Mouse (Mus musculus) naive thymus-derived CD4-positive, alpha-beta T cell, adult 2 months (primary cell): Measurements from ENCODE around the gene Meis3.
A peak's percentile ranks its signal among the peaks of the same experiment; 100 is the strongest.

Experiments used
- DNase-seq: peaks from one replicate; pipeline ENCODE4 v3.0.0-alpha.2; 2011; ENCODE audit warnings: low read depth

Meis3 gene

DNA sequence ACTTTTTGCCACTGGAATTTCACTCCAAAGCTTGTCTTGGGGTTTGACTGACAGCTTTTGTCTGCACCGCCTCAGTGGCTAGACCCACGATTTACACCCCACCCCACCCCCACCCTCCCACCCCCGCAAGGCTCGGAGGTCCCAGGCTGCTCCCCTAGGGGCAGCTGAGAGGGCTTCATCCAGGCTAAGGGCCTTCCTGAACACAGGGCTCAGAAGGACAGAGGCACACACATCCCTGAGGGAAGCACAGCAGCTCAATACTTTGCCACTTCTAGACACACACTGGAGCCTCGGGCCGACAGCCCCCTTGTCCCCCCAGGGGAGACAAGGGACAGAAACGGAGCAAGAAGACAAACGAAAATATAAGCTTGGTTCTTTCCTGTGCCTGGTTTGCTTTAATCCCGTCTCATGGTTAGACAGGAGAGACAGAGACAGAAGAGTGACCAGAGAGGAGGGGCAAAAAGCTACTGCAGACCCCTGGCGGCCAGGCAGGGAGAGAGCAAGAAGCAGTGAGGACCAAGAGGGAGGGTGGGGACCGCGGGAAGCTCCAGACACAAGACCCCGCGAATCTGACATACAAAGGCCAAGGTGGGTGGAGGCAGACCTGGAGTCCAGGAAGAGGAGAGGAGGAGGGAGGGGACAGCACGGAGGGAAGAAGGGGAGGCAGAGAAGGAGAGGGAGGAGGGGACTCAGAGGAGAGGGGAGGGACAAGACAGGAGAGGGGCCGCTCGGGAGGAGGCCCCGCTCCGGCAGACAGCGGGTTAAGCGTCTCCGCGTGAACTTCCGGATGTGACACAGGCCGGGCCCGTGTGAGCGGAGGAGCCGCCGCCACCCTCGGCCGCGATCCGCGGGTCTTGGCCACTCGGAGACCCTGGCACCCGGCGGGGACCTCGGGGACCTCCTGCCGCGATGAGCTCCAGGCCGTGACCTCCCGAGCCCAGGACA, at the start of gene Meis3:
Meis3 (plus strand) TSS at position 494 of the 945 bp plus-strand sequence.
- peak; percentile 67 for DNase-seq

DNA sequence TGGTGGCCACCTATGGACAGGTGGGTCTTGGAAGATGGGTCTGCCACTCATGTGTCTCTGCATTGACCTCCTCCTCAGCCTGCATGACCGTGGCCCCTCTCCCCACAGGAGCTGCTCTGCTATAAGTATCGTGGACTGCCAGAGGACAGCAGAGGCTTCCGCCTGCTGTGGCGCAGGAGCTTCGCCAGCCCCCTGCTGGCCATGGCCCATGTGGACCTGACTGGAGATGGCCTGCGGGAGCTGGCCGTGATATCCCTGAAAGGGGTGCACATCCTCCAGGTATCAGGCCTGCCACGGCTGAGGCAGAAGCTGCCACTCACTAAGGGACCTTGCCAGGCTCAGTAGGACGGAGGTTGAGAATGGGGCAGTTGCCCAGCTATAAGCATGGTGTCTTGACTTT, 49.1 kb upstream of the Meis3 start:
- no peak for DNase-seq

DNA sequence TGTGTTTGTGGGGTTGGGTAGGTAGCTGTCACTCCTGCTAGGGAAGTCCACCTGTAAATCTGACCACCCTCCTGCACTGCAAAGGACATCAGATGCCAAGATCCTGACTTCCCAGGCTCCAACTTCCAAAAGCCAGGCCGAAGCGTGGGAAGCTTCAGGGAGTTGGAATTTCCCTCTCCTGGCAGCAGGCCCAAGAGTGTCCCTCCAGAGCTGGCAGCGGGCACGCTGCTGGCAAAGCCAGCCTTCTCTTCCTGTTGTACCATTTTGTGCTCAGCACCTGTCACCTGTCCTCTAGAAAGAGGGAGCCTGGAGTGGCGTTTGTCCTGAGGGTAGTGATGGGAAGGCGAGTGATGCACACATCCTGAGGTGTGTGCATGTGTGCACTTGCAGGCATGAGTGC, 46.5 kb upstream of the Meis3 start:
- DNase-seq, result no peak

DNA sequence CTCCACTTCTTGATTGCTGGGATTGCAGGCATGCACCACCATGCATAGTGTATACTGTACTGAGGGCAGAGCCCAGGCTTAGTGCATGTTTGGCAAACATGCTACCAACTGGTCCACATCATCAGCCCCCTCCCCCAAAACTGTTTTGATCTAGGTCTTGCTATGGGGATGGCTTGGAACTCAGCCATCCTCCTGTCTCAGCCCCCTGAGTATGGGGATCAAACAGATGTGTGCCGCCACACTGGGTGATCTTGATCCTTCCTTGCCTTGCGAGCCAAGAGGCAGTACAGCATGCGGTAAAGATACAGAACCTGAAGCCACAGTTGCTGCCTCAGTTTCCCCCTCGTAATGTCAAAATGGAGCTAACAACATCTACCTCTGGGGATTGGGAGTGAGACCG, 46.0 kb upstream of the Meis3 start:
- no peak for DNase-seq

DNA sequence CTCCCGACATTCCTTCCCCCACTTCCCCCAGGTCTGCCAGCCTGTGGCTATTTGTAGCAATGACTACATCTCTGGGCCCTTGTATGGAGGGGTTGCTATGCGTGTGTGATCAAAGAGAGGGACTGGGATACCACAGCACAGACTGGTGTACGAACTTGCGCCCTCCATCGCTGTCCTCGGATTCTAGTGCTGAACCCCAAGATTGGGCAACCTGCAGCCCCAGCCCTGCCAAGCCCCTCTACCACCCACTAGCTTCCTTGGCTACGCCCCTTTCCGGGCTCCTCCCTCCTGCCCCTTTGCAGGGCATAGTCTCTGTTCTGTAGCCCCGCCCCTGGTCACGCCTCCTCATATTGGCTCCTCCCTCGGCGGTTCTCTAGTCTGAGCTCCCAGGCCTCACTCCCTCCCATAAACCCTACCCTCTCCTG, 45.5 kb upstream of the Meis3 start, which contains the start of gene Slc8a2:
Slc8a2 (plus strand) TSS at position 406 of the 425 bp plus-strand sequence.
- DNase-seq, result peak; percentile 56

DNA sequence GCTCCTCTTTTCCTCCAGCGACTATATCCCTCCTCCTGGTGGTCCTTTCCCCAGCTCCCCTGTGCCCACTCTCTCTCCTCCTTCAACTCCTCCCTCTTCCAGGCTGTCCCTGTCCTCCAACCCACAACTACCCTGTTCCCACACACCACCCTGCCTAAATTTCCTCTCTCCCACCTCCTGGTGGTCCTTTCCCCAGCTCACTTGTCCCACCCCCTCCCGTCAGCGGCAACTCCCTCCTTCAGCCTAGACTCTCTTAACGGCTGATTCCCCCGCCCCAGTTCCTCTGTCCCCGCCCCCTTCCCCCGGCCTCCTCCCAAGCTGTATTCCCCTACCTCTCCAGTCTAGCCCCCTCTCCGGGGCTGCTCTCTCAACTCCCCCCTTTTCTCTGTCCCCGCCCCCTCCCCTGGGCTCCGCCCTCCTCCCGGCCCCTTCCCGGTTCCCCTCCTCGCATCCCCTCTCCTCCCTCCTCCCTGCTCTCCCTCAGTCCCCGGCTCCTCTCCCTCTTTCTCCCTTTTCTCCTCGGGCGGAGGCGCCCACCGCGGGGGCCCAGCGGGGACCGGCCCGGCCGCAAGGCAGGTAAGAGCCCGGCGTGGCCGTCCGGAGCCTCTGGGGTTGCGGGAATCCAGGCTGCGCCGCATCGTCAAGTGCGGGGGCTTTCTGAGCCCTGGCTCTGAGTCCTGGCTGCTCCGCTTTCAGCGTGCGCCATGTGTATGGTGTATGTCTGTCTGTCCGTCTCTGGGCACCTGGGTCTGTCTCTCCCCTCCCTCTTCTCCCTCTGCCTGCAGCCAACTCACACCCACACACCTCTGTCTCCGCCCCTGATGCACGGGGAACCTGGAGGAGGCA, 44.8 kb upstream of the Meis3 start:
- DNase-seq, result no peak

DNA sequence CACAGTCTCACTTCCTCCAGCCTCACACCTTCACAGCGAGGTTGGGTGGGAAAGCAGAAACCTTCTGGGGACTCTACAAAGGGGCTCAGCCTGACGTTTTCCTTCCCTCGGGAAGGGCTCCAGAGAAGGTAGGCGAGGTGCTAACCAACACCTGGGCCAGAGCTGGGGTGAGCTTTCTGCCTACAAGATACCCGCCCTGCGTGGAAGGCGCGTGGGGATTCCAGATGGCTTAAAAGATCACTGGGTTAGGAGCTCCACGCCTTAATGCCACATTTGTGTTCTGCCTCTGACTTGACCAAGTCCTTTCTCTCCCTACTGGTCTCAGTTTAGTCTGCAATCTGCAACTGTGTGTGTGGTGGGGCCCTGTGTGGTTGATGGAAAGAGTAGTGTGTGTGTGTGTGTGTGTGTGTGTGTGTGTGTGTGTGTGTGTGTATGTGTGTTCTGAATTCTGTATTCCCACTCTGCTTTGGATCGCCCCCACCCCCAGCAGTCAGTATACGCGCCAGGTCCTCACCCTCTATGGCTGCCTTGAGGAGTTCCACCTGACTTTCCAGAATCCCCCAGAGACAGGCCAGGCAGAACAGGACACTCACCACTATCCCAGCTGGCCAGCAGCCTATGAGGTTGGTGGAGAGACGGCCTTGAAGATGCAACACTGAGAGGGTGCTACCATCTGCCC, 43.8 kb upstream of the Meis3 start:
- no peak for DNase-seq

DNA sequence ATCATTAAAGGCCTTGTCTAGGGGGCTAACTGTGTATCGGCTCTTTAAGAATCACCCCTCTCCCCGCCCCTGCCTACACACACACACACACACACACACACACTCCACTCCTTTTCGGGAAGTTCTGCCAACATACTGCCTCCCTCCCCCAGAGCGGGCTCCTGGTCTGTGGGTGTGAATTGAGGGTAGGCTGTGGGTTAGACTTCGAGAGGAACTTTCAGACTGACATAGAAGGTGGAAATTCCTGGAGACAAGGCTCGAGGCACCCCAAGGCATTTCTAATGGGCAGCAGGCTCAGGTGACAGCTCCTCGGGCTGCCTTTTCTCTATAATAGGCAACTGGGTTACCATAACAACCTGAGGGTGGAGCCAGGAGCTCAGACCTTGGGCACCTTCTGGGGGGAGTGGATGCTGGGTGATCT, 42.7 kb upstream of the Meis3 start:
- DNase-seq, result no peak

DNA sequence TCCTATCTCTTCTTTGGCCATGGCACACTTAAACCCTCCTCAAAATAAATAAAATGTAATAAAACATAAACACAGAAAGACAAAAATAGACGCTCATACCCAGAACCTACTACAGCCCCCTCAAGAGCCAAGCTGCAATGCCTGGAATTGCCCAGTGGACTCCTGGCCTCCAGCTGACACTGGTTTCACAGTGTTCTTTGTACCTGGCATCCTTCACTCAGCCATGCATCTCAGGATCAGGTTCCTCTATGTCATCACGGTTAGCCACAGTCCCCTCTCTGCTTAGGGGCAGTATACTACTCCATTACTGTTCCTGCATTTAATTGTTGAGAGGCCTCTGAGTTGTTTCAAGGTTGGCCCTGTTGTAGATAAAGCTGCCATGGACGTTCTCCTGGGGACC, 42.0 kb upstream of the Meis3 start:
- no peak for DNase-seq

DNA sequence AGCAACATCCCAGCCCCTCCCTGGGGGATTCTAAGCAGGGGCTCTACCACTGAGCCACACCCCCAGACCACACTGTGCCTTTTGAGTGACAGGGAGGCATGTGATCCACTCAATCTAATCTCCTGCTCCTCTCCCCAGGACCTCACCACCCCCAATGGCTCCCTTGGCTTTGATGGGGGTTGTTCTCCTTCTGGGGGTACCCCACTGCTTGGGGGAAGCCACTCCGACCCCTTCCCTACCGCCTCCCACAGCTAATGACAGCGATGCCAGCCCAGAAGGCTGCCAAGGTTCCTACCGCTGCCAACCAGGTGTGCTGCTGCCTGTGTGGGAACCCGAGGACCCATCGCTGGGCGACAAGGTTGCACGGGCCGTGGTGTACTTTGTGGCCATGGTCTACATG, 41.2 kb upstream of the Meis3 start:
- DNase-seq, result no peak

DNA sequence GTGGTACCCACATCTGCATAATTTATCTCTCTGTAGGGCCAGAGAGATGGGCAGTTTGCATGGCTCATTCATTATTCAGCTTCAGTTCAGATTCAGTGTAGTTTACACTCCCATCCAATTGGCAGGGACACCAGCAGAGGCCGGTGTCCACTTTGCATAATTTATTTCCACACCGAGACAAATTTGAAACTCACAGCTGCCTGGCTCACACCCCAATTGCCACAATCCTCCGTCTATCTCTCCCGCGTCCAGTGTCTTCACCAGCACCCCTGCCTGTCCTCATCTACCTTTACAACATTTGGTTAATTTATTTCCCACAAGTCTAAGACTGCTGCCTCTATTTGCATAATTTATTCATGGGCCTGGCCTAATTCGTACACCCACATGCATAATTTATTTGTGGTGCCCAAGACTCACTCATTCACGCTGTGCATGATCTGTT, 39.9 kb upstream of the Meis3 start:
- no peak for DNase-seq

DNA sequence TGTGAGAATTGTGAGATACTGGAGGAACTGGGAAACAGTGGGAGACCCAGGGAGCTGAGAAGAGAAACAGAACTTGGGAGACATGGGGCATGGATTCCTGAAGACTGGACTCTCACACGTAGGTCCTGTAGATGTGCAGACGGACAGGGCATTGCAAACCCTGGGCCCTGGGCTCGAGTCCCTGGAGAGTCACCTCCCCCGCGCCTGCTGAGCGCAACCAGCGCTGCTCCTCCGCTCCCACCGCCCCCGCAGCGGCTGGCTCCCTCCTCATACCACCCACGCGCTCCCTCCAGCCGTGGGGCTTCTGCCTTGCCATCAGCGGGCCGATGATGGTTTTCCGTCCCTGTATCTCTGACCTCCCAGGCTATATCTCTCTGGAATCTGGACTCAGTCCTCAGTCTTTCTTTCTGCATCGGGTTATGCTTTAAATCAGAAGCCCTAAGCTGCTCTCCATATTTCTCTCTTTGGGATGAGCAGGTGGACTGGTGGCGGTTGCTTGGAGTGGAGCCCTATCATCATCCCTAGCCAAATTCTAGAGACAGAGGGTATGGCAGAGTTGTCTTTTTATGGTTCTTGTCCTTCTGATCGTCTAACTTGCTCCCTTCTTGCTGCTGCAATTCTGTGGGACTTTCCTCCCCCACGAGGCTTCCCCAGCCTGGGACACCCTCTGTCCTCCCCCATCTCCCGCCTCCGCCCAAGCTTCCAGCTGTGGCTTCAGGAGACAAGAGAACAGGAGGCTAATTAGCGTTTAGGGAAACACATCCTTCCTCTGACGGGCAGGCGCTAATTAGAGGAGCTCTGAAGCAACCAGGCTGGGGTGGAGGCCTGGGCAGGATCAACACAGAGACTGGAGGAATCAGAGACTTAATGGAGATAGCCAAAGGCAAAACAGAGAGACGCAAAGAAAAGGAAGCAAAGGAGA, 28.1 kb upstream of the Meis3 start:
- no peak for DNase-seq

DNA sequence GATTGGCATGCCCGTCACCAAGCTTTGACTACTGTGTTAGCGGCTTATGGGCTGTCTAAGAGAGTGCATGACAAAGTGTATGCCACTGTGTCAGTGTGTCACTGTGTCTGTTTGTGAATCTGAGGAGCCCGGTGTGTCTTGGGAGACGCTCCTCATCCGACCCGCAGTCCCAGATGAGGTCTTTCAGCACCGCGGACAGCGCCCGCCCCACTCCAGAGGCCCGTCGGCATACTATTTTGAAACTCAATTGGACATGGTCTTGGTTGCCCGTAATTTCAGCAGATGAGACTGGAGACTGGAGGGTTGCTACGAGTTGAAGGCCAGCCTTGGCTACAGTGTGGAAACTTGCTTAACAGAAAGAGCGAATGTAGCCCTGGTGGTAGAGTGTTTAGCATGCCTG, 27.2 kb upstream of the Meis3 start:
- peak; percentile 32 for DNase-seq

DNA sequence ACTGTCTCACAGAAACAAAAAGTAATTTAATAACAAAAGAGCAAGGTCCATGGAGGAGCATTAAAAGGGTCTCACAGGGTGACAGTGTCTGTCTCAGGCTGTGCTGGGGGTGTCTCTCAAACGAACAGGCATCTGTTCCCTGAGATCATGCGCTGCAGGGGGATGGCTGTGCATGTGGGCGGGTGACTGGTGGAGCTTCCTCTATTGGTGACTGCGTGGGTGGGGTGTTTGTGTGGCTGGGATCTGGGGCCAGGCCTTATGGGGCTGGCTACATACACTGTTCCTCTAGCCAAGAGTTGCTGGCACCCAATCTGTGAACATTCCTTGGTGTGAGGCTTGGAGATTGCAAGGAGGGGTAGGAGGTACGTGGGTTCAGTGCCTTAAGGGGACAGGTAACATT, 25.6 kb upstream of the Meis3 start:
- DNase-seq, result no peak

DNA sequence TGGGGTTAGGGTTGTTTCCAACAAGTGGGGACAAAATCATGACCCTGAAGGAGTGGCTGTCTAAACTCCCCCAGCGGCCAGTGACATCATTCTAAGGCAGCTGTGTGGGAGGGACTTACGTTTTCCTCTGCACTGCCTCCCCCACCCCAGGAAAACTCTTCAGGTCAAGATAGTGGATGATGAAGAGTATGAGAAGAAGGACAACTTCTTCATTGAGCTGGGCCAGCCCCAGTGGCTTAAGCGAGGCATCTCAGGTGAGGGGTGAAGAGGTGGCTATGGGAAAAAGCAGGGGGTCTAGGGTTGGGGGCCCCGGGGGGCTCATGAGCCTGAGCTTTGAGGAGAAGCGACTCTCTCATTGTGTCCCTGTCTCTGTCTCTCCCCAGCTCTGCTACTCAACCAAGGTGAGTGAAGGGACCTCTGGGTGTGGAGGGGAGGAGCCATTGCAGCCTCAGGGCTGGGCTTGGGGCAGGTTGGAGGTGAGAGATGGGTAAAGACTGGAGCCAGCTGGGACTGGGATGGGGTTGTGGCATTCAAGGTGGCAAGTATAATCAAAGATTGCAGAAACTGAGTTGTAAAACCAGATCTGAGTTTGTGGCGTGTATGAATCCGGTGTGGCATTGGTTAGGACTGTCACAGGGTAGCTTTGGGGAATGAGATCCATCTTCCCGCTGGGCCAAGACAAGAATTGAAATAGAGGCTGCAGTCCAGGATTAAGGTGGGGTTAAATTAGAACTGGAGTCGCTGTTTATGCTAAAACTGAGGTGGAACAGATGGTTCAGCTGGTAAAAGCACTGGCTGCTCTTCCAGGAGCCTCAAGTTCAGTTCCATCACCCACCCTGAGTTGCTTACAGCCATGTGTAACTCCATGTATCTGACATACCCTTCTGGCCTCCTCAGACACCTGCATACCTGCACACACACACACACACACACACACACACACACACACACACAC, 24.4 kb upstream of the Meis3 start:
- DNase-seq, result no peak

DNA sequence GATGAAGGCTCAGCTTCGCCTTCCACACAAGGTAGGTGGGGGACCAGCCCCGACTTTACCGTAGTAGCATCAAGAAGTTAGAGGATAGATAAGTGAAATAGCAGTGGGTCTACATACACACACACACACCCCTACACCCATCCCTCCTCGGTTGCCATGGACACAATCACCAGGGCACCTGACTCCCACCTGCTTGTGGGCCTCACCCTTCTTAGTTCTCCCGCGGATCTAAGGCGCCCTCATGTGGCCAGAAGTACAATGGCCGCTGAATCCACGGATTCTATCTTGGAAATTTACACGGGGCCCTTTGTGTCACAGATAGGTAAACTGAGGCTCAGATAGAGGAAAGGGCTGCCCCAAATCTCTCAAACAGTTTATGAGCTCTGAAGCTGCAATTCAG, 21.4 kb upstream of the Meis3 start:
- peak; percentile 73 for DNase-seq

DNA sequence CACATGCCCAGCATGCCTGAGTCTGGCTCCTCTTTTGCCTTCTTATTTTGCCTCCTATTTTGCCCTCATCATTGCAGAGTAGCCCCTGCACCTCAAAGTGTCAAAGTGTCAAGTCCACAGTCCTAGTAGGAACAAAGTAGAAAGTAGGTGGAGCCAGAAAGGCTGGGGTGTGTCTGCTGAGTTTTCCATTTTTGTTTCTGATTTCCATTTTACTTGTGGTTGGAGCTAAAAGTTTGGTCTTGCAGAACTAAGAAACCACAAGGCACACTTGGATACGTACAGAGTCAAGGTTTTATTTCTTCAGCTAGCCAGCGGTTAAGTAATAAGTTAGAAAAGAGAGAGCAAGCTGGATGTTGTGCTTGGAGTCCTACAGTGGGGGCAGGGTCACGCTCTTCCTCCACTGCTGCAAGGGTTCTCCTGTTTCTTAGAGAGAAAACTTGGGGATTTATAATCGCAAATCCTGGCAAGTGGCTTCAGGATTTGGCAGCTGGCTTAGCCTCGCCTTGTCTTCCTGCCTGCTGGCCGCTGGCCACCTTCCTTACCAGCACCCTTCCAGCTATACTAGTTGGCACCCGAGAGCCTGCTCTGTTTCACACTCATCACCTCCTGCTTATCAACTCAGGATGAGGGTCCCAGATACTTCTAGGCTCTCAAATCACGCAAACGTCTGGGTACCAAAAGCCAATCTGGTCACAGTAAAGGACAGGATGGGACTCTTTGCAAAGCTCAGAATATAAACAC, 19.6 kb upstream of the Meis3 start:
- no peak for DNase-seq

DNA sequence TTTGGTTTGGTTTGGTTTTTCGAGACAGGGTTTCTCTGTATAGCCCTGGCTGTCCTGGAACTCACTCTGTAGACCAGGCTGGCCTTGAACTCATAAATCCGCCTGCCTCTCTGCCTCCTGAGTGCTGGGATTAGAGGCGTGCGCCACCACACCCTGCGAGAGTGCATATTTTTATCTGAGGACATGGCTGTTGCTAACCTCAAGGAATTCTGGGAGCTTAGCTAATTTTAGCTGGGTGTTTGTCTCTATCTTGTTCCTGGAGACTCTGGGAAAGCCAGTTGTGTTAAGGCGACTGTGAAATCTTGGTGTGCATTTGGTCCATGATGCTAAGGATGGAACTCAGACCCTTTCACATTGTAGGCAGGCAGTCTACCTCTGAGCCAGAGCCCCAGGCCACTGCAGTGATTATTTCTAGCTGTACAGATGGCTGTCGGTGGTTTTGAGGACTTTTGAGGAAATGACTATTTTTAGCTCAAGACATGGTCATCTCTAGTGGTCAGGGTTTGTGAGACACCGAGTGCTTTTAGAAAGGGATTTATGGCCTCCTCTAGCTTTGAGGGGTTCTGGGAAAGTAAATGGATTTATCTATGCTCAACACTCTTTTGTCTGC, 18.7 kb upstream of the Meis3 start:
- no peak for DNase-seq

DNA sequence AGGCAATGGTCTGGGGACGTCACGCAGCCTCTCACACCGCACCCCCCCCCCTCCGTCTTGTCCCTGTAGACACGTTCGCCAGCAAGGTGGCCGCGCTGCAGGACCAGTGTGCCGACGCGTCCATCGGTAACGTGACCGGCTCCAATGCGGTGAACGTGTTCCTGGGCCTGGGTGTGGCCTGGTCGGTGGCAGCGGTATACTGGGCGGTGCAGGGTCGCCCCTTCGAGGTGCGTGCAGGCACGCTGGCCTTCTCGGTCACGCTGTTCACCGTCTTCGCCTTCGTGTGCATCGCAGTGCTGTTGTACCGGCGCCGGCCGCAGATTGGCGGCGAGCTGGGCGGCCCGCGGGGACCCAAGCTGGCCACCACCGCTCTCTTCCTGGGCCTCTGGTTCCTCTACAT, 16.2 kb upstream of the Meis3 start:
- DNase-seq, result no peak
